Mouse (Mus musculus): ENCODE measurements around the gene C87436.
"Not testable (repeated sequence)": the region's sequence is repeated elsewhere in the genome, so short reads cannot be mapped to it uniquely, and the experiment has no call there.

The C87436 gene

DNA sequence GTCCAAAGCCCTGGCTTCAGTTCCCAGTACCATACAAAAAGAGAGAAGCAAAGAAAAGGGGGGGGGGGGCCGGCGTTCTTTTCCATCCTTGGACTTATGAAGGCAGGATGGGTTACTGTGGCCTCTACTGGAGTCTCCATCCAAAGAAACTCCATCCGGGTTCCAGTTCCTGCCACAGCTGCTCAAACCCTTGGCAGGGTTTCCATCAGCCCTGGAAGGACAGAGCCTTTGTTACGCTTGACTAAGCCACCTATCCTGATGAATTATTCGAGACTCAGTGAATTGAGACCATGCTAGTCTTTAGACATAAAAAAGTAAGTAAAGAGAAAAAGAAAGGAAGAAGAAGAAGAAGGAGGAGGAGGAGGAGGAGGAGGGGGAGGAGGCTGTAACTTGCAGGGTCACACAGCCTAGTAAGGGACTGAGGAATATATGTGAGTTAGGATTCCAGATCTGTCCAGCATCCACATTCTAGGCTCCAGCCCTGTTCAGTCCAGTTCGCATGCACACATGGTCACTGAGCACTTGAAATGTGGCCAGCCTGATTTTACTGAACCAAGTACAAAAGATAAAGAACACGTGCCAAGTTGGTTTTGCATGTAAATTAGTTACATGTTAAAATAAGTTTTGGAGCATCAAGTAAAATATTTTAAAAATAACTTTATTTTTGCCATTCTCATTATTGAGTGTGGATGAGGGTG is 47.9 kb downstream of the C87436 start:
- no peak for DNase-seq

DNA sequence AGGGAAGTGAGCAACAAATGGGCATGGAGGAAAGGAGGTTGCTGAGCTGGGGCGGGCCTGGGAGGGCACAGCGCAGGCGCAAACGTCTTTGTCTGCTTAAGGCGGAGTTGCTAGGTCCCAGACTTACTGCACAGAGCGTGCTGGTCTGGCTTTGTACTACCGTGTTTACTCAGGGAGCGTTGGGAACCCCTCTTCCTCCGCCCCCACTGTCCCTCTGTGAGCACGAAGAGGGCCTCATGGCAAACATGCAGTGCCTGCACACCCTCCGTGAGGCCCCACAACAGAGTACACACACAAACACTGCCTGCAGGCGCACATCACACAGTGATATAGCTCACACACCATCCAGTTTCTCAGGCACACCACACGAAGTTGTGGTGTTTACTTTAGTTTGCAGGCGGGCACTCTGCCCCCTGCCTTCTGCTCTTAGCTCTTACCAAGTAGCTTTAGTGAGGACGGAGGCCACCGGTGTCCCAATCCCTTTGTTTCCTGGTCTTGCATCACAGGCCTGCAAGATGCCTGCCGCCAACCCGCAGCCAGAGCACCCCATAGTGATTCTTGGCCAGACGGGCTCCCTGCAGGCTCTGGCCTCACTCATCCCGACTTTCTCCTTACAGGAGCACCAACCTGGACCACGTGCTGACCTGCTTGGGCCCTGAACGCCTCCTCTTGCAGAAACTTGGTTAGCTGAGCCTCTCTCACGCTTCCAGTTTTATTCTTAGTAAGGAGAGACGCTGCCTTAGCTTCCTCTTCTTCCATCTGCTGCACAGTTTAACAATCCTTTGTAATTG is 49.4 kb downstream of the C87436 start:
- DNase-seq, result peak; percentile 82

DNA sequence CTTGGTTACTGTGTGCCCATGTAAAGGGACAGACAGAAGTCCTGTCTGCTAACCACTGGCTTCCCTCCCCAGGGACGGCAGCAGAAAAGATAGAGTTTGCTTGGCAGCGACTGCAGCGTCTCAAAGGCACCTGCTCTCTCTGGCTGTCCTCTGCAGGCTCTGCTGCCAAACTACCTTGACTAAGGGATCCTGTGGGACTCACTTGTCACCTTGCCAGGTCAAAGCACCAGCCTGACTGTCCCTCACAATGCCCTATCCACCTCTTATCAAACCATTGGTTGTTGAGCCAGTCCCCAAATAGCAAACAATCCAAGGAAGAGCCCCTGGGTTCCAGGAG is 49.9 kb downstream of the C87436 start:
- no peak for DNase-seq

DNA sequence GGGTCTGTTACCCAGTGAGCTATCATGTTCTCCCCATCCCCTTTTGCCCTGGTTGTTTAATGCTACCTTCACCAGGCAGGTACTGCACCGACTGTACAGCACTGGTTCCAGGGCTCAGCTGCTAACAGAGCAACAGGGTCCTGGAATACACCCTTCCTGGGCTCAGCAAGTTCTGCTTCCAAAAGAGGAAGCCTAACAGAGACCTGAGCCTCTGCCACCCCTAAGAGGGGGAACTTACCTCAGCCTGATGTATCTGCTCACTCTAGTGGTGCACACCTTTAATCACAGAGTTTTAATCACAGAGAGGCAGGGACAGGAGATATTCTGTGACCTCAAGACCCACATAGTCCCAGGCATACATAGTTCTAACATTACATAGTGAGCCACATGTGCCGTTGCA is 51.8 kb downstream of the C87436 start:
- DNase-seq, result no peak

DNA sequence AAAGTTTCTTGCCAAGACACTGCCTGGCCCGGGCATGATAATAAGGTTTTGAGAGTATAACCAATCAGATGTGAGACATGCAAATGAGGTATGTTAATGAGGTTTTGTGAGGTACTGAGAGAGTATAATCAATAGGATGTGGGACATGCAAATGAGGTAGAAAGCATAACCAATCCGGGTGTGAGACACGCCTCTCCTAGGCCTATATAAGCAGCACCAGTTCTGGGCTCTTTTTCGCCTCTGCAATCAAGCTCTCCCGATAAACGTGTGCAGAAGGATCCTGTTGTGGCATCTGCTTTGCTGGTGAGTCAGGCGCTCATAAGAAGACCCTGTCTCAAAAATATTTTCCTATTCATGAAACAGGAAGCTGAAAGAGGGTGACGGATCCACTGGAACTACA is 52.2 kb downstream of the C87436 start:
- DNase-seq, result not testable (repeated sequence)

DNA sequence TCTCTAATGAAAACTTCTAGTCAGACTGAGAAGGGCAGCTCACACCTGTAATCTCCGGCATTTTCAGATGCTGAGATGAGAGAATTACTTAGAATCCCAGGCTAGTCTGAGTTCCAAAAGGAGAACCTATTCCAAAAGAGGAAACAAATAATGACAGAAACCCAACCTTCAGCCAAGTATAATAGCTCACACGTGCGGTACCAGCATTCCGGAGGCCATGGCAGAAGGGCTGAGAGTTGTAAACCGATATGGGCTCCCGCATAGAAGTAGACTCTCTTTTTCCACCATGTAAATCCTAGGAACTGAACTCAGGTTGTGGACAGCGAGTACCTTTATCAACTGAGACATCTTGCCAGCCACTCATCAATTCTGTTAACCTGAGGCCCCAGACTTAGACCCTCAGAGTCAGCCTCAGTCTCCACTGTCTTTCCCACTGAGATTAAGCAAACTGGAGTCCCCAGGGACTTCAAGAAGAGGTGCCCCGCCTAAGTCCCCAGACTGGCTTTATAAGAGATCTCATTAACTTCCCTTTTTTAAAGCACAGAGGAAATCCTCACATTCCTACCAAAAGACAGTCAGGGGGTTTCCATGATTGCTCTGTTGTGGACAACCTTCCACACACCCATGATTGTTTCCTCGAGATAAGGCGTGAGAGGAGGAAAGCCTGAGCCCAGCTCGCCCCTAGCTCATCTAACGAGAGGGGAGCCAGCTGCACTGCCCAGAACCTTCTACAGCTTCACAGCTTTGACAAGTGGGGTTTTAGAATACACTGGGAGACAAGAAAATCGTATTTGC is 55.5 kb downstream of the C87436 start:
- no peak for DNase-seq

DNA sequence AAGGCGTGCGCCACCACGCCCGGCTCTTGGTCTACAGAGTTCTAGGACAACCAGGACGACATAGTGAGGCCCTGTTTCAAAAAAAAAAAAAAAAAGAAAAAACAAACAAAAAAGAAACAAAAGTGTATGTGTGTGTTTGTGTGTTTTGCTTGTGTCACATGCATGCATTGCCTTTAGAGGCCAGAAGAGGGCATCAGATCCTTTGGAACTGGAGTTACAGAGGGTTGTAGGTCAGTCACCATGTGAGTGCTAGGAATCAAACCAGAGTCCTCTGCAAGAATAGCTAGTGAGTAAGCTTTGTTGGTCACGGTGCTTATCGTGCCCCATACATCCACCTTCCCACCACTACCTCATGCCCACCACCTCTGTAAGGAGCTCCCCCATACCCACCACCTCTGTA is 56.6 kb downstream of the C87436 start:
- DNase-seq, result no peak

DNA sequence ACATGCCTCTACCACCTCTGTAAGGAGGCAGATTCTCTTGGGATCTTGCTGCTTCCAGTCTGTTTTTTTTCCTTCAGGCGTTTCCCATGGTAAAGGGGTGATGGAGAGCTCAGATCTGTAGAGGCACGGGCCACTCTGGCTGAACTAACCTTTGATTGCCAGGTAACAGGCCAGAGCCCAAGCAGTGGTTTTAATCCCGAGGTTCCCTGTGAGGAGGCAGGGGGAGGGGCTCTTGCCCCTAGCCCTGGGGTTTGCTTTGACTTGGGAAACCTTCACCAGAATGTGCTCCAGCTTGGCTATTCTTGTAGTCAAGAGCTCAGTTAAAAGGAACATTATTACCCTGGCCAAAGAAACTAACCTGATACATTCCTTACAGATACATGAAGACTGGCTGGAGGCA is 57.5 kb downstream of the C87436 start:
- no peak for DNase-seq

DNA sequence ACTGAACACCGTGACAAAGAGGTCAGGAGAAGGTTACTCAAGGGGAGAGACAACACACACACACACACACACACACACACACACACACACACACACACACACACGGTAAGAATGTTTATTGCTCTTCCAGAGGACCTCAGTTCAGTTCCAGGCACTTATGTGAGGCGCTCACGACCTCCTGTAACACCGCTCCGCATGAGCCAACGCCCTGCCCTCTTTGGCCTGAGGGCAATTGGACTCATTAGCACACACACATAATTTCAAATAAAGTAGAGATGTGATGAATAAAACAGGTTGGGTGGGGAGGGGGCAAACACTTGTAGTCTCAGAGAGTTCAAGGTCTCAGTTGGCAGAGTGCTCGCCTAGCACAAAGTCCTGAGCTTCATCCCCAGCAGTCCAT is 58.0 kb downstream of the C87436 start:
- DNase-seq, result no peak

DNA sequence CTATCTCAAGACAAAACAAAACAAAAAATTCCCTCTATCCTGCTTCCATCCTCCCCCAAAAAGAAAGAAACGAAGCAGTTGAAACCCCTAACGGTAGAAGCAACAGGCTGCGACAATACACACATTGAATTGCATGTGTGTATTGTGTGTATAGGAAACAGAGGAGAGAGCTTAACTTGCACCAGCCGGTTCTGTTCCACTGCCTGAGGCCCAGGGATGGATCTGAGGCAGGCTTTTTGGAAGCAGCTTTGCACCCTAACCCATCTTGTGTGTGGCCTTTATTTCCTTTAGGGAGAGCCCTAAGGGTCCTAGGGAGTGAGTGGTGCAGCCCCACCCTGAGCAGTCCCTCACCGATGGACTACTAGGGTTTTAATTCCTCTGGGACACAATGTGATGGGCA is 58.4 kb downstream of the C87436 start:
- no peak for DNase-seq

DNA sequence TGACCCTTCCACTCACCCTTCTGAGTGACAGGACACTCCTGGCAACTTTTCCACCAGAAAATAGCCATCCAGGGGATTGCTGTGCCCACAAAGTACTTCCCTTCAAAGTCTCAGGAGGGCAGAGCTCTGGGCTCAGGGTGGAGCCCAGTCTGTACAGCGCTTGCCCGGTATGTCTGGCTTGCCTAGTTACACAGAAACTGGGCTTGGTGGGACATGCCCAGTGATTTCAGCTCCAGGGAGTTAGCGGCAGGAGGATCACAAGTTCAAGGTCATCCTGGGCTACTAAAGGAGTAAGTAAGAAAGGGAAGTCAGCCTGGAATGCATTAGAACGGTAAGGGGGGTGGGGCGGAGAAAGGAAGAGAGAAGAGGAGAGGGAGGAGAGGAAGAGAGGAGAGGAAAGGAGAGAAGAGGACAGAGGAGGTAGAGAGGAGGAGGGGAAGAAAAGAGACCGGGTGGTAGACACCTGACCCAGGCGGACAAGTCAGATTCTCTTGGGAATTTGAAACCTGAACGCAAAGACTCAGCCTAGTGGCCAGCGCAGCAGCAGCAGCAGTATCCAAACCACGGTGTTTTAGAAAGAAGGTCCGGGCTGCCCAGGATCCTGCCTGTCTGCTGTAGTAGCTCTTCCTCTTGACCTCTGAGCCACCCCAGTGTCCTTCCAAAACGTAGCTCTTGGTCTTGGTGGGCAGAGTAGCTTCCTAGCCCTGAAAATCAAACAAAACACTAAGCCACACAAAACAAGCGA is 59.1 kb downstream of the C87436 start:
- peak; percentile 30 for DNase-seq

DNA sequence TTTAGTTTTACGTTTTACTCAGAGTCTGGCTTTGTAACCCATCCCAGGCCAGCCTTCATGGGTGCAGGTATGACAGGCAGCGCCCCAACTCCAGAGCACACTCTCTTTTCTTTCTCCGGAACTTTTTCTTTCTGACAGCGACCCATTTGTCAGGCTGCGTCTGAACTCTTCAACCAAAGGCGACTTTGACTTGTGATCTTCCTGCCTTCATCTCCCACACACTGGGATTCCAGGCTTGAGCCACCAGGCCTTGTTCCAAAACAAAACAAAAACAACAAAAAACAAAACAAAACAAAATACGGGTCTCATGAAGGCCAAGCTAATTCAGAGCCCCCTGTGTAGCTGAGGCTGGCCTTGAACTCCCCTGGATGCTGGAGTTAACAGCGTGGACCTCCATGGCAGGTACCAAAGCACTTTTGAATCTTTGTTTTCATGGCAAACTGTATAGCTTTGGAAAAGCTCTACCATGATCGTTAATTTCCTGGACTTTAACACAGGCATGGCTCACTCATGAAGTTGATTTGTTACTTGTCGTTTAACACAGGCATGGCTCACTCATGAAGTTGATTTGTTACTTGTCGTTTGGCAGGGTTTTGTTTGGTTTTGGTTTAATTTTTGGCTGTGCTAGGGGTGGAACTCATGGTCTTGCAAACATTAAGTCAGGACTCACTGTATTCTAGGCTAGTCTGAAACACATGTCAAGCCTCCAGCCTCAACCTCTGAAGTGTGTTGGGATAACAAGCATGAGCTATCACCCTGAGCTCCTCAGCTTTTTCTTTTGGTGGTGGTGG is 60.0 kb downstream of the C87436 start:
- no peak for DNase-seq

DNA sequence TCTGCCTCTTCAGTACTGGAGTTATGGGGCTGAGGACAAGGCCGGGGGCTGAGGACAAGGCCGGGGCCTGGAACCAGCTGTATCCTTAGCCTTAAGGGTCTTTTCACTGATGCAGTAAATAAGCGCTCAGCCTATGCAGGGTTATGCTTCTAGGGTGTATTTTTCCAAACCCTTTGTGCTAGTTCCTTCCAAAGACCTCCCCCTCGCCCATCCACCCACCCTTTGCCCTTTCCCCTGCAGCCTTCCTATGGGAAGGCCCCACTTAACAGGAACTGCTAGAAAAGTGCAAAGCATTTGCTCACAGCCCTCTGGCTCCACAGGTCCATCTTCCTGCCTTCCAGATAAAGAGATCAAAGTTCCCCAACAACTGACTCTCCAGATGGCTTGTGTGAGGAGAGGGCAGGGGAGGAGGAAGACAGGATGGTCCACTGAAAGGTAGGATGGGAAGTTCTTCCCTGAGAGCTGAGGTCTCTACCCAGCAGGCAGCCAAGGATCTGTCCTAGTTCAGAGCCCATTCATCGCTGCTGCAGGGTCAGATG is 61.5 kb downstream of the C87436 start:
- no peak for DNase-seq

DNA sequence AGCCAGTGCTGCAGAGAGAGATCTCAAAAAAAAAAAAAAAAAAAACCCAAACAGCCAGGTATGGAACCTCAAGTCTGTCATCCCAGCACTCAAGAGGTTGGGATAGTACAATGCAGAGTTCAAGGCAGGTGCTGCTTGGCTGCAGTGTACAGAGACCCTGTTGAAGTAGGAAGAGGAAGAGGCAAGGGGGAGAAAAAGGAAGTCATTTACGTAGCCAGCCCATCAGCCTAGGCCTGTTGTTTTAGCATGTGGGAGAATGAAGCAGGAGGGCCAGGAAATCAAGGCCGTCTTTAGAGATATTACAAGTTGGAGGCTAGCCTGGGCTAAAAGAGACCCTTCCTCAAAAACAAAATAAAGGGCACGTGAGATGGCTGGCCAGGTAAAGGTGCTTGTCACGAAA is 65.3 kb downstream of the C87436 start:
- no peak for DNase-seq

DNA sequence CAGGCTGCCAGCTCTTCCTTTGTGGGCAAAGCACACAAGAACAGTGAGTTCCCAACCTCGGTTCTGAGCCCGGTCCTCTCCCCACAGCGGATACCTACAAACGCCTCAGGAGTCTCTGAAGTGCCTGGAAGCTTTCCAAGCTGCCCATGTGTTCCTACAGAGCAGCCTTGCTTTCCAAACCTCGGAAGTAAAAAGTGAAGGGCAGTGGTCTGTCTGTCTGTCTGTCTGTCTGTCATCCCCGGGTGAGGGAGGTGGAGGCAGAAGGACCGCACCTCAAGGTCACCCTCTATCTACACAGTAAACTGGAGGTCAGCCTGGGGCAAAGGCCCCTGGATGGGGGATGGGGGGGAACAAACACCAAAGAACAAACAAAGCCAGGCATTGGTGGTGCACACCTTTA is 67.5 kb downstream of the C87436 start:
- no peak for DNase-seq

DNA sequence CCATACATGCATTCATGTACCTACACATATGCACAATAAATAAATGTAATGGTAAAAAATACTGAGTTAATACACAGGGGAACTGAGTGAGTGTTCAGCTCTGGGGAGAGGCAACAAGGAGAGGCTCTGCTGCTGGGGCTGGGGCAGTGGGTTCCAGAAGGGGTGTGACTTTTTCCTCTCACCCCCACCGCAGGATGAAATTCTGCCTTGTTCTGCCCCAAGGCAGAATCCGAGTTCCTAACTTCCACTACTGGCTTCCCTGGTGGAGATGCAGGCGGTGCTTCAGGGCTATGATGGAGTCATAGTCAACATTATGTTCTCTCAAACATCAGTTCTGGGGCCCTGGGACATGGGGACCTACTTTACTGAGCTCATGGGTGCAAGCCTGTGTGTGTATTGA is 68.1 kb downstream of the C87436 start:
- no peak for DNase-seq

DNA sequence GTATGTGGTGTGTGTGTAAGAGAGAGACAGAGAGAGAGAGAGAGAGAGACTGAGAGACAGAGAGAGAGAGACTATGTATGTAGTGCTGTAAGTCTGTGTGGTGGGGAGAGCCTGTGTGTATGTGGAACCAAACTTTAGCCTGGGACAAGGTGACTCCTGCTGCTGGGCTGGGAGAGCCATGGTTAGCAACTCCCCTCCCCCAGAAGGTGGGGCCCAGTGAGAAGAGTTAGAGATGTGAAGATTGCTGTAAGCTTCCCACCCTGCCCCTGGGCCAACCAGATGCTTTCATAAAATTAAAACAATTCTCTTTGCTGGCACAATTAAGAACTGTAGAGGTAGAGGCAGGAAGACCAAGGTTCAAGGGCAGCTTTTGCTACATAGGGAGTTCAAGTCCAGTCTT is 68.9 kb downstream of the C87436 start:
- no peak for DNase-seq

DNA sequence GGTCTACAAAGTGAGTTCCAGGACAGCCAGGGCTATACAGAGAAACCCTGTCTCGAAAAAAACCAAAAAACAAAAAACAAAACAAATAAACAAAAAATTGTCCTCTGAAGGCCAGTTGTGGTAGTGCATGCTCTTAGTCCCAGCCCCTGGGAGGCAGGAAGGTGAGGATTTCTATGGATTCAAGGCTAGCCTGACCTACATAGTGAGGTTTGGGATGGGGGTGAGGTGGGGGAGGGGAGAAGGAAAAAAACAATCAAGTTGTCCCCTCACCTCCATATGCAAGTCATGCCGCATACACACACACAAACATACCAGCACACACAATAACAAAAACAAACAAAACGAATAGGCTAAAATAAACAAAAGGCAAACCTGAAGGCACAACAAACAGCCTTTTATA is 70.6 kb downstream of the C87436 start:
- DNase-seq, result no peak

DNA sequence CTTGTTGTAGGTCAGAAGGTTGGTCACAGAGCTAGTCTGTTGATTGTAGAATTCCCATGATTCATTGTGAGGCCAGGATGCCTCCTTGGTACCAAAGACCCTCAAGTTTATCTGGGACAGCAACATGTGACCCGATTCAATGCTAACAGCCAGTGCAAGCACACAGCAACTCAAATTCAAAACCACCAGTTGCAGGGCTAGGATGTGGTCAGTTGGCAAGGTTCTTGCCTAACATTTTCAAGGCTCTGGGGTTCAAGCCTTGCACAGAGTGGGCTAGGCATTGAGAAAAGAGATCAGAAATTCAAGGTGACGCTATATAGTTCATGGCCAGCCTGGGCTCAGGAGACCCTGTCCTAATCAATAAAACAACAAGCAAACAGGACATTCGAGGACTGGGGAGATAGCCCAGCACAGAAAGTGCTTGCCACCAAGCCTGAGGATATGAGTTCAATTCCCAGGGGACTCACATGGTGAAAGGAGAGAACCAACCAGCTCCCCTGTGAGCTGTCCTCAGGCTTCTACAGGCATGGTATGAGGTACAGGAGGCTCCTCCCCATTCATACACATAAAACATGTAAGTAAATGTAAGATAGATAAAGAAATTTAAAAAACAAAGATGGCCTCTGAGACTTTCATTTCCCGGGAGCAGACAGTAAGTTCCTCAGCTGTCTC is 71.2 kb downstream of the C87436 start:
- DNase-seq, result no peak

DNA sequence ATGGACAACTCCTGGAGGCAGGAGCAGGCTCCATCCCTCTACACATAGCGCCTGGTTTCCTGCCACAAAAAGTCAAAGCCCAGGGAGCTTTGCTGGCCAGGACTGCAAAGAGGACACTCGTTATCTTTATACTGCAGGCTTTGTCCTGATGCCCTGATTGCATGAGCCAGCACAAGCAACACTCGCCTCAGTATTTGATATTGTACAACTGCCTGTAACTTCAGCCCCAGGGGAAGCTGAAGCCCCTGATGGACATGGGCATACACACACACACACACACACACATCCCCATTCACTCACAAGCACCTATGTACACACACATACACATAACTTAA is 71.7 kb downstream of the C87436 start:
- peak; percentile 44 for DNase-seq

DNA sequence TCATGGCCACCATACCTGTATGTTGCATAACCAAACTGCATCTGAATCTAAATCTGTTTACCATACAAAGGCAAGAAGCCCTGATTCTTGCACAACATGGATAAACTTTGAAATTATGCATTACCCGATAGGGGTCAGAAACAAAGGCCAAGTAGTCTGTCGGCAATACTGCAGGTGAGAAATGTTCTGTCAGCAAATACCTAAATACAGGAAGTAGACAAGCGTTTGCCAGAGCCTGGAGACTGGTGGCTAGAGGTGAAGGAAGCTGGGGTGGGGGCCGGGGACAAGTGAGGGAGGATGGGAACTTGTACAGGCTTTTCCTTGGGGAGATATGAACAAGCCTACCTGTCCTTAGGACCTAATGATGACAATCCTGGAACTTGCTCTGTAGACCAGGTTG is 72.8 kb downstream of the C87436 start:
- DNase-seq, result no peak

DNA sequence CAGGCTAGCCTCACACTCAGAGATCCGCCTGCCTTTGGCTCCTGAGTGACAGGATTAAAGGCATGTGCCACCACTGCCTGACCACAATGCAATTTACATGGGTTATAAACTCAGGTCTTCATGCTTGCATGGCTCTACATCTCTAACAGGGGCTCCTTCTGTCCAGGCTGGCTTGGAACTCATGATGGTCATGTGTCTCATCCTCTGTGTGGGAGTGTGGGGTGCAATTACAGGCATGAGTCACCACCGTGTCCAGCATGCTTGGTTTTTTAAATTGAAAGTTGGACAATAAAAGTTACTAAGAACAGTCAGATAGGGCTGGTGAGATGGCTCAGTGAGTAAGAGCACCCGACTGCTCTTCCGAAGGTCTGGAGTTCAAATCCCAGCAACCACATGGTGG is 75.1 kb downstream of the C87436 start:
- DNase-seq, result no peak

All from liver (tissue).